Mouse (Mus musculus) hindbrain, postnatal 0 days (tissue): ENCODE data around the gene Pigp. TPM values are rescaled to one million over a fixed set of nuclear protein-coding genes. Genes with fewer than 3 reads are reported as not detected.

Source experiments
- ATAC-seq: fragments of 200-750 bp; cut with Nextera tagmentation; 2 replicates; pipeline ENCODE4 v1.8.0; 2017; ENCODE audit warnings: mild to moderate bottlenecking, moderate TSS enrichment, moderate library complexity
- DNase-seq: peaks from one replicate; pipeline ENCODE4 v3.0.0-alpha.2; 2015; ENCODE audit warnings: low spot score
- H3K27ac ChIP-seq: fragments of 300-500 bp; sonication (generic); 2 replicates; pipeline ENCODE4 v1.5.1; 2014; ENCODE audit warnings: mild to moderate bottlenecking
- H3K27me3 ChIP-seq: fragments of 300-500 bp; sonication (generic); 2 replicates; pipeline ENCODE4 v1.6.1; 2014; ENCODE audit warnings: low read length, mixed read lengths; ENCODE audit not compliant: insufficient read depth
- H3K36me3 ChIP-seq: fragments of 300-500 bp; sonication (generic); 2 replicates; pipeline ENCODE4 v1.6.1; 2014; ENCODE audit warnings: low read length, mixed read lengths; ENCODE audit not compliant: insufficient read depth
- H3K4me1 ChIP-seq: fragments of 300-500 bp; sonication (generic); 2 replicates; pipeline ENCODE4 v1.6.1; 2014; ENCODE audit warnings: antibody characterized with exemption, low read length, mixed read lengths; ENCODE audit not compliant: insufficient read depth
- H3K4me2 ChIP-seq: fragments of 300-500 bp; sonication (generic); 2 replicates; pipeline ENCODE4 v1.6.1; 2014; ENCODE audit warnings: low read depth, mild to moderate bottlenecking, low read length, moderate library complexity, mixed read lengths
- H3K4me3 ChIP-seq: fragments of 300-500 bp; sonication (generic); 2 replicates; pipeline ENCODE4 v1.5.1; 2014; ENCODE audit warnings: low read length
- H3K9ac ChIP-seq: fragments of 300-500 bp; sonication (generic); replicated peaks from 2 replicates; pipeline ENCODE4 v1.6.1; 2014; ENCODE audit warnings: mild to moderate bottlenecking, low read length, moderate library complexity, mixed read lengths
- H3K9me3 ChIP-seq: fragments of 300-500 bp; sonication (generic); 2 replicates; pipeline ENCODE4 v1.6.1; 2016; ENCODE audit warnings: low read length, mixed read lengths
- CTCF ChIP-seq: IDR thresholded peaks from 2 replicates; pipeline ENCODE4 v1.5.1; 2016; ENCODE audit warnings: antibody characterized with exemption, control low read depth, low read depth
- WGBS: fragments of 180-500 bp; shearing (Covaris S2); extraction: QIAGEN DNeasy Blood & Tissue Kit; methylation state at CpG from one replicate; pipeline ENCODE4 v1.1.7; 2014; 5-methylcytosine and 5-hydroxymethylcytosine counted together
- polyA plus RNA-seq: library from polyadenylated mRNA; unstranded; fragments of >200 nt; fragmentation: Nextera tagmentation; extraction: Ambion mirVana; gene quantifications from 2 replicates; pipeline ENCODE4 v1.2.1, GENCODE M21; 2015
- total RNA-seq: library from RNA; depleted of rRNA; stranded (reverse); fragments of >200 nt; gene quantifications from 2 replicates; pipeline ENCODE4 v1.2.3, GENCODE M21; 2014

The Pigp gene
- total and polyA plus RNA-seq, 2 experiments from 2014 or later = 100 to 139 TPM

- peak; percentile 81 for DNase-seq
- no peak overlapping the region for H3K4me3 ChIP-seq
- H3K27ac ChIP-seq = 0 out of 2 replicates have a peak overlapping the region, but pooled peaks have one; percentile 4
- WGBS = 32% methylated on average over 10 of the region's 10 CpGs
- 0 out of 2 replicates have a peak, but pooled peaks cover 4% of the 10 kb centered on the region for H3K4me1 ChIP-seq
- H3K9ac ChIP-seq = 0 out of 2 replicates have a peak overlapping the region, but pooled peaks have one; percentile 35
- no peak for TF ChIP-seq CTCF
- no peaks in the 10 kb centered on the region for H3K9me3 ChIP-seq
- H3K4me2 ChIP-seq = no peak overlapping the region
- no peaks in the 10 kb centered on the region for H3K36me3 ChIP-seq
- peak; percentile 87 for ATAC-seq
- no peaks in the 10 kb centered on the region for H3K27me3 ChIP-seq
These were observed 9.3 kb downstream of the Pigp start for GRCm38 (mm10) chr16:94362174-94362873.

GRCm38 (mm10) chr16:94360578-94361350, 10.9 kb downstream of the Pigp start:
- ATAC-seq (no peak), DNase-seq (no peak)
- Histone ChIP-seq H3K27ac (no peak overlapping the region), H3K27me3 (no peaks in the 10 kb centered on the region), H3K4me3 (no peak overlapping the region), H3K9ac (no peak overlapping the region), H3K36me3 (no peaks in the 10 kb centered on the region), H3K4me2 (no peak overlapping the region), H3K9me3 (no peaks in the 10 kb centered on the region), H3K4me1 (0 out of 2 replicates have a peak, but pooled peaks cover 4% of the 10 kb centered on the region)
- no peak for TF ChIP-seq CTCF
- 78% methylated on average over 13 of the region's 13 CpGs for WGBS

DNA sequence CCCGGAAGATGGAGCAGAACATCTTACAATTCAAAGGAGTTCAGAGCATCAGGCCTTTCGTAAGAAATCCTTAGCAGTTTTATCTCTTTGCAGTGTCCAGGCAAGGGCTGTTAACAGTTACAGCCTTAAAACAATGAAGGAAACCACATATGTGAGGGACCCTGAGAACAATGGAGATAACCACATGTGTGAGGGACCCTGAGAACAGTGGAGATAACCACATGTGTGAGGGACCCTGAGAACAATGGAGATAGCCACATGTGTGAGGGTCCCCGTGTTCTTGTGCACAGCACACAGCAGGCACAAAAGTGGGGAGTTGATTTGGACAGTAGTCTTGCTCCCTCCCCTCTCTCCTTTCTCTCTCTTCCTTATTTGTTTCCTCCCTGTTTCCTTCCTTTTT, 13.6 kb downstream of the Pigp start:
- Histone ChIP-seq H3K4me1 (0 out of 2 replicates have a peak, but pooled peaks cover 4% of the 10 kb centered on the region), H3K36me3 (no peaks in the 10 kb centered on the region), H3K4me3 (no peak overlapping the region), H3K9me3 (no peaks in the 10 kb centered on the region), H3K27ac (no peak overlapping the region), H3K9ac (no peak overlapping the region), H3K27me3 (no peaks in the 10 kb centered on the region), H3K4me2 (no peak overlapping the region)
- no peak for DNase-seq
- WGBS = 88% methylated on average over 3 of the region's 3 CpGs
- no peak for TF ChIP-seq CTCF
- ATAC-seq = no peak

GRCm38 (mm10) chr16:94356776-94357494, 14.7 kb downstream of the Pigp start:
- H3K4me2 ChIP-seq = no peak overlapping the region
- 80% methylated on average over 11 of the region's 11 CpGs for WGBS
- no peak for TF ChIP-seq CTCF
- no peak overlapping the region for H3K9ac ChIP-seq
- no peak overlapping the region for H3K4me3 ChIP-seq
- no peaks in the 10 kb centered on the region for H3K36me3 ChIP-seq
- DNase-seq = no peak
- ATAC-seq = no peak
- no peaks in the 10 kb centered on the region for H3K9me3 ChIP-seq
- H3K27me3 ChIP-seq = no peaks in the 10 kb centered on the region
- no peak overlapping the region for H3K27ac ChIP-seq
- no peaks in the 10 kb centered on the region for H3K4me1 ChIP-seq

DNA sequence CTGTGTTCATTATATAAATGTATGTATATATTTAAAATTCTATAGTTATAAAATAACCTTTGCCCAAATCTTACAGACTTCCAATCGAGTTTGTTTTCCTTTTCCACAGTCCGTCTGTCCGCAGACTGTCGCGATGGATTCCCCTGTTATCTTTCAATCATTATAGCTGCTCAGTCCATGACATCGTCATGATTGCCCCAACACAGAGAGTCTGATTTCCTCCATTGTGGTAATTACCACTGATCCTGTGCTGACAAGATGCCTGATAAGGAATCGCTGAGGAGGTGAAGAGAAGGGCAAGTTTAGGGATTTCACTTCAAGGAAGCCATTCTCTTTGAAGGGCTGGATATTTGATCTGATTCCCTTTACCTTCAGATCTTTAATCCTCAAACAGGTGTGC, 15.6 kb downstream of the Pigp start:
- Histone ChIP-seq H3K9ac (no peak overlapping the region), H3K4me2 (no peak overlapping the region), H3K4me3 (no peak overlapping the region), H3K27ac (no peak overlapping the region), H3K27me3 (no peaks in the 10 kb centered on the region), H3K9me3 (no peaks in the 10 kb centered on the region), H3K4me1 (no peaks in the 10 kb centered on the region), H3K36me3 (no peaks in the 10 kb centered on the region)
- 74% methylated on average over 7 of the region's 7 CpGs for WGBS
- no peak for ATAC-seq
- TF ChIP-seq CTCF = no peak
- DNase-seq = no peak

DNA sequence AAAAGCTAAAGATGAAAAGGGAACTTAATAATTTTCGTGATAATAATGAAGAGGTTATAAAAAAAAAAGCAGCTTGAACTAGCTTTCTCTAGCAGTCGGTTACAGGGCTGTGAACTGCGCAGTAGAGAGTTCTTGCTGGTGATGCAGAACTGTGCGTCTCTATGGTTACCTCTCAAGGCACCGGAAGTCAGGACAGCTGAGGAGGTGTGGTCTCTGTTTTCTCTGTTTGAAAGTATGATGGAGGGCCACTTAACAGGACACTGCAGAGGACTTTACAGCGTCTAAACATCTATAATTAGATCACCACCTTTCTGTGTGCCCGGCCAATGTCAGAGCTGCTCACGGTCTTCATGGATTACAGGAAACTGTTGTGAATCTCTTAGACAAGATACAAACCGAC, 17.2 kb downstream of the Pigp start:
- H3K9ac ChIP-seq = no peak overlapping the region
- DNase-seq (peak; percentile 50), ATAC-seq (peak; percentile 71; the same call in 1 of the 2 replicates)
- WGBS = 45% methylated on average over 9 of the region's 9 CpGs
- no peak overlapping the region for H3K4me2 ChIP-seq
- no peaks in the 10 kb centered on the region for H3K9me3 ChIP-seq
- H3K4me1 ChIP-seq = 0 out of 2 replicates have a peak, but pooled peaks cover 5% of the 10 kb centered on the region
- no peak for TF ChIP-seq CTCF
- no peaks in the 10 kb centered on the region for H3K36me3 ChIP-seq
- no peak overlapping the region for H3K27ac ChIP-seq
- H3K4me3 ChIP-seq = no peak overlapping the region
- no peaks in the 10 kb centered on the region for H3K27me3 ChIP-seq
